ENCODE assay signal across 11 mouse cellular contexts in the genomic region with DNA sequence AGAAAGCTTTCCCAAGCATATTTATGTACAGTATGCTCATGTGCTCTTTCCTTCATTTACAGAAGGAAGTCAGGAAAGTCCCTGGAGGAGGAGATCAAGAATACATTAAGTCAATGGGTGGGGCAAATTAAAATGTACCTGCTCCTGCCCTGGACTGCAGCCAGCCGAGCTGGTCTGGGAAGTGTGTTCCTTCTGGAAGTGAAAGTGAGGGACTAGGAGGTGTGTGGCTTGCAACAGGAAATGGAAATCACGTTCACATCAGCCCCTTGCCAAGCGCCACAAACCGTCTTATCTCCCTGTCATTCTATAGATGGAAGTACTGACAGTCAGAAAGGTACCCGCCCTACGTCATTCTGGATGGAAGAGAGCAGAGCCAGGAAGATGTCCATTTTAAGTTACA. TPM values are rescaled to one million over a fixed set of nuclear protein-coding genes. Genes with fewer than 3 reads are reported as not detected.
DNase-seq lines count a peak whose midpoint lies in the region; ATAC-seq lines count a peak whose summit lies in the region.
"Had no signal": no experiment of that assay in that cellular context is flagged by ENCODE, and none has a peak within 500 bp of the region (broad histone marks: within the 10 kb centered on the region; RNA-seq: fewer than 3 reads in every experiment).

No protein-coding gene starts in this region.

- H3K9ac ChIP-seq in heart, embryonic 11.5 days (ENCODE audit: low read depth, low read length), result no peak overlapping the region
- H3K9ac ChIP-seq in midbrain, embryonic 11.5 days (ENCODE audit: low read length), result no peak overlapping the region
- H3K9ac ChIP-seq: midbrain, embryonic 12.5 days had no signal

- H3K4me1 ChIP-seq in heart, embryonic 11.5 days (ENCODE audit: control insufficient read depth, insufficient read depth, low read length), result no peaks in the 10 kb centered on the region
- 0 out of 2 replicates have a peak, but pooled peaks cover 4% of the 10 kb centered on the region for H3K4me1 ChIP-seq in midbrain, embryonic 11.5 days (ENCODE audit: control insufficient read depth, insufficient read depth, low read length)

- no peaks in the 10 kb centered on the region for H3K9me3 ChIP-seq in heart, embryonic 11.5 days (replicated peaks; ENCODE audit: control insufficient read depth, low read length)
- no peaks in the 10 kb centered on the region for H3K9me3 ChIP-seq in midbrain, embryonic 11.5 days (ENCODE audit: control insufficient read depth, low read length)
- H3K9me3 ChIP-seq: midbrain, embryonic 12.5 days had no signal

- WGBS in heart, embryonic 11.5 days (ENCODE audit: insufficient replicate concordance), result 39% methylated on average over 6 of the region's 6 CpGs
- WGBS in midbrain, embryonic 11.5 days, result 76% methylated on average over 6 of the region's 6 CpGs

- H3K27me3 ChIP-seq in heart, embryonic 11.5 days (ENCODE audit: control insufficient read depth, insufficient read depth, low read length), result peaks cover 4% of the 10 kb centered on the region; the same call in 1 of the 2 replicates
- no peaks in the 10 kb centered on the region for H3K27me3 ChIP-seq in midbrain, embryonic 11.5 days (ENCODE audit: control insufficient read depth, insufficient read depth, low read length)
- H3K27me3 ChIP-seq: midbrain, embryonic 12.5 days had no signal

- no peak overlapping the region for H3K4me3 ChIP-seq in heart, embryonic 11.5 days (ENCODE audit: low read depth, low read length)
- H3K4me3 ChIP-seq in midbrain, embryonic 11.5 days (ENCODE audit: low read depth, low read length), result no peak overlapping the region
- H3K4me3 ChIP-seq: midbrain, embryonic 12.5 days had no signal

- intact Hi-C loops in heart, postnatal 10 days (cut with DNase I), result no loop called here

- no peak for ATAC-seq in heart, embryonic 11.5 days (replicated peaks; ENCODE audit: insufficient number of reproducible peaks, low FRiP score, low TSS enrichment)
- peak; percentile 73 for ATAC-seq in megakaryocyte, adult 5-6 weeks (ENCODE audit: poor library complexity, severe bottlenecking)
- no peak for ATAC-seq in midbrain, embryonic 11.5 days (ENCODE audit: low FRiP score)

- no peaks in the 10 kb centered on the region for H3K36me3 ChIP-seq in heart, embryonic 11.5 days (ENCODE audit: control insufficient read depth, insufficient read depth, low read length)
- no peaks in the 10 kb centered on the region for H3K36me3 ChIP-seq in midbrain, embryonic 11.5 days (ENCODE audit: control insufficient read depth, insufficient read depth, low read length)
- H3K36me3 ChIP-seq: midbrain, embryonic 12.5 days had no signal

- DNase-seq in heart, adult 11 months, result peak; percentile 92
- peak; percentile 8 to 23 for DNase-seq in heart, postnatal 10 days
- peak; percentile 81 to 87 for DNase-seq in kidney, postnatal 25 days
- DNase-seq in adrenal gland, postnatal 4 days (ENCODE audit: low spot score in 2 of 2), result no peak
- DNase-seq in cerebellum, adult 11 months, result no peak
- no peak for DNase-seq in midbrain, embryonic 11.5 days (ENCODE audit: low spot score, missing footprints)
- DNase-seq: B cell, adult 2 months had no signal

- H3K4me2 ChIP-seq in heart, embryonic 11.5 days, result no peak overlapping the region
- no peak overlapping the region for H3K4me2 ChIP-seq in midbrain, embryonic 11.5 days
- H3K4me2 ChIP-seq: midbrain, embryonic 12.5 days had no signal

- no peak overlapping the region for H3K27ac ChIP-seq in heart, embryonic 11.5 days (ENCODE audit: low read depth, low read length)
- no peak overlapping the region for H3K27ac ChIP-seq in midbrain, embryonic 11.5 days (ENCODE audit: low read depth, low read length)
- H3K27ac ChIP-seq: midbrain, embryonic 12.5 days had no signal

RNA-seq across cellular contexts. Expression of a gene that starts 0.4 kb away (rescaled TPM):
- polyA plus RNA-seq in heart, embryonic 11.5 days (2014; fragmentation: Nextera tagmentation; extraction: Ambion mirVana), result 0.04 TPM in 1 of 2 replicates, not detected in the other
- not detected for total RNA-seq in heart, postnatal 10 days (2021)
- 0.13 TPM in 1 of 2 replicates, not detected in the other for total RNA-seq in megakaryocyte, adult 5-6 weeks (2015)
- total RNA-seq in megakaryocyte, adult 5-6 weeks (2017), result 0.12 TPM in 1 of 2 replicates, not detected in the other
- under 1 TPM; 0.17 to 0.39 TPM for total RNA-seq in adrenal gland, postnatal 4 days (2021)
- 0.07 TPM in 1 of 2 replicates, not detected in the other for polyA plus RNA-seq in midbrain, embryonic 11.5 days (2014; fragmentation: Nextera tagmentation; extraction: Ambion mirVana)
- total RNA-seq: gastrocnemius, postnatal 4 days had no signal

Comparison
In these comparisons a context has a peak if more than half of its experiments do, and no peak if none do; other contexts are left out.
1. DNase-seq: peak in heart, adult 11 months (single experiment), heart, postnatal 10 days (2 of 2) and kidney, postnatal 25 days (2 of 2); none in adrenal gland, postnatal 4 days (0 of 2), cerebellum, adult 11 months (single experiment) and midbrain, embryonic 11.5 days (single experiment).